Comparison of ENCODE assay signal across 12 mouse cellular contexts in genomic region chr2:113966421-113966820, GRCm38 (mm10). TPM values are rescaled to one million over a fixed set of nuclear protein-coding genes. Genes with fewer than 3 reads are reported as not detected.
DNase-seq lines count a peak whose midpoint lies in the region; TF ChIP-seq lines count a peak whose summit lies in the region.
"Had no signal": no experiment of that assay in that cellular context is flagged by ENCODE, and none has a peak within 500 bp of the region (broad histone marks: within the 10 kb centered on the region; RNA-seq: fewer than 3 reads in every experiment).

No protein-coding gene starts in this region.

- peak; percentile 62 to 65 for DNase-seq in cerebellum, postnatal 10 days
- DNase-seq in cerebellum, adult 18-20 months, result no peak
- no peak for DNase-seq in layer of hippocampus, adult 2 months (ENCODE audit: low spot score in 2 of 2)
- no peak for DNase-seq in layer of hippocampus, postnatal 36 days
- DNase-seq in A20 (ENCODE audit: low read depth, low spot score), result peak; percentile 42
- peak; percentile 69 for DNase-seq in brain, embryonic 14.5 days (ENCODE audit: low read depth)
- DNase-seq in frontal cortex, postnatal 36 days (ENCODE audit: low spot score in 2 of 2), result no peak
- no peak for DNase-seq in gastrocnemius, postnatal 10 days
- DNase-seq: lung, adult 2 months had no signal

- no peak overlapping the region for H3K27ac ChIP-seq in layer of hippocampus, adult 2 months
- H3K27ac ChIP-seq: midbrain, embryonic 12.5 days had no signal

- peak; percentile 68 for TF ChIP-seq CTCF in layer of hippocampus, adult 2 months (conservative IDR thresholded peaks at IDR 0.05)
- TF ChIP-seq CTCF in brain, embryonic 14.5 days (IDR thresholded peaks at IDR 0.05; ENCODE audit: borderline replicate concordance, extremely low read depth, insufficient read depth, insufficient read length), result peak; percentile 54; the same call in 1 of the 2 replicates

- no peak for TF ChIP-seq POLR2A in brain, embryonic 14.5 days (IDR thresholded peaks at IDR 0.05; ENCODE audit: borderline replicate concordance, extremely low read depth, insufficient read depth, insufficient read length, poor library complexity, severe bottlenecking)

- H3K4me3 ChIP-seq in layer of hippocampus, adult 2 months, result no peak overlapping the region
- H3K4me3 ChIP-seq: midbrain, embryonic 12.5 days had no signal

RNA-seq across cellular contexts. Expression of gene Gjd2, which starts 47.0 kb away (rescaled TPM):
- total RNA-seq in layer of hippocampus, adult 2 months (2021), result 1 to 10 TPM; 4.8 to 5.5 TPM
- 1 to 10 TPM; 5.2 to 6.6 TPM for total RNA-seq in layer of hippocampus, postnatal 36 days (2021)
- 18.4 and 25.3 TPM in 2 replicates for polyA plus RNA-seq in brain, embryonic 14.5 days (2012; rRNA removed)
- total RNA-seq in gastrocnemius, postnatal 10 days (2021), result not detected
- total RNA-seq: heart, adult 18-20 months; neutrophil, adult 5-6 weeks had no signal

Comparison
In these comparisons a context has a peak if more than half of its experiments do, and no peak if none do; other contexts are left out.
1. DNase-seq: peak in cerebellum, postnatal 10 days (2 of 2), A20 (single experiment) and brain, embryonic 14.5 days (single experiment); none in cerebellum, adult 18-20 months (0 of 2), layer of hippocampus, adult 2 months (0 of 2), layer of hippocampus, postnatal 36 days (0 of 2), frontal cortex, postnatal 36 days (0 of 2) and gastrocnemius, postnatal 10 days (single experiment).
2. RNA of gene Gjd2, which starts 47.0 kb away (total RNA-seq): 5.2 to 6.6 TPM in layer of hippocampus, postnatal 36 days and 4.8 to 5.5 TPM in layer of hippocampus, adult 2 months; not detected in gastrocnemius, postnatal 10 days; every median in the first group is over 4 times any median in the second.